Mouse (Mus musculus): ENCODE measurements at regions not wholly inside any gene's neighbourhood (a gene's known extent, or its start where the extent isn't known, plus 50 kb on each side); places are given as distances from the start of the nearest gene placed in this dataset.
A peak's percentile ranks its signal among the peaks of the same experiment; 100 is the strongest.
"Not testable (repeated sequence)": the region's sequence is repeated elsewhere in the genome, so short reads cannot be mapped to it uniquely, and the experiment has no call there.

- Histone ChIP-seq H3K4me3 (no peak overlapping the region), H3K9ac (no peak overlapping the region), H3K27ac (no peak overlapping the region), H3K9me3 (no peaks in the 10 kb centered on the region), H3K27me3 (no peaks in the 10 kb centered on the region), H3K4me1 (peaks cover 7% of the 10 kb centered on the region), H3K36me3 (no peaks in the 10 kb centered on the region), H3K4me2 (no peak overlapping the region)
- ATAC-seq (ENCODE audit: insufficient number of reproducible peaks, low FRiP score, low TSS enrichment, low read depth): no peak
- 52% methylated on average over 7 of the region's 7 CpGs for WGBS
Measured at GRCm38 (mm10) chr19:32978037-32978745, 220.9 kb downstream of the Pten start.

GRCm38 (mm10) chr19:32980142-32980541 is 222.8 kb downstream of the Pten start:
- Histone ChIP-seq H3K4me2 (no peak overlapping the region), H3K36me3 (no peaks in the 10 kb centered on the region), H3K27ac (no peak overlapping the region), H3K9me3 (no peaks in the 10 kb centered on the region), H3K4me3 (no peak overlapping the region), H3K4me1 (peaks cover 3% of the 10 kb centered on the region; the same call in 1 of the 2 replicates), H3K9ac (no peak overlapping the region), H3K27me3 (no peaks in the 10 kb centered on the region)
- 75% methylated on average over 5 of the region's 5 CpGs for WGBS
- no peak for ATAC-seq (ENCODE audit: insufficient number of reproducible peaks, low FRiP score, low TSS enrichment, low read depth)

GRCm38 (mm10) chr19:32988713-32989112 is 231.4 kb downstream of the Pten start:
- Histone ChIP-seq H3K27ac (no peak overlapping the region), H3K9me3 (no peaks in the 10 kb centered on the region), H3K4me3 (no peak overlapping the region), H3K36me3 (no peaks in the 10 kb centered on the region), H3K9ac (no peak overlapping the region), H3K27me3 (no peaks in the 10 kb centered on the region), H3K4me2 (no peak overlapping the region), H3K4me1 (no peaks in the 10 kb centered on the region)
- no peak for ATAC-seq (ENCODE audit: insufficient number of reproducible peaks, low FRiP score, low TSS enrichment, low read depth)
- WGBS: 76% methylated on average over 5 of the region's 5 CpGs

DNA sequence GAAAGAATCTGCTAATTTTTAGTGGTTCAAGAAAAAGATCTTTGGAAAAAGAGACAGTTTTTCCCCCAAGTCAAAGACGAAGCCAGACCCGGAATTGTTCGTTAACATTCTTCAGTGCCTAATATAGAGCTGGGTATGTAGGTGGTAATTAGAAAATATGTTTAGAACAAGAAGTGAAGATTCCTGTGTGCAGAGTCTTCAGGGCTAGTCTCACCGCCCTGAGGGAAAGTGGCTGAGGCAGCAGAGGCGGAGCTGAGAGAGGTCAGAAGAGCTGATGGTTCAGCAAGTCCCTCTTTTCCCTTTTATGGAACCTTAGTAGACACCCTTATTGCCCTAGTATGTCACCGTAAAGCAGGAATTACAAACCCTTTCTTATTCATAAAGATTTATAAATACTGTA is 232.0 kb downstream of the Pten start:
- Histone ChIP-seq H3K27ac (no peak overlapping the region), H3K36me3 (no peaks in the 10 kb centered on the region), H3K27me3 (no peaks in the 10 kb centered on the region), H3K4me2 (no peak overlapping the region), H3K9me3 (no peaks in the 10 kb centered on the region), H3K9ac (no peak overlapping the region), H3K4me3 (no peak overlapping the region), H3K4me1 (no peaks in the 10 kb centered on the region)
- ATAC-seq (ENCODE audit: insufficient number of reproducible peaks, low FRiP score, low TSS enrichment, low read depth): no peak
- WGBS: 62% methylated on average over 6 of the region's 6 CpGs

DNA sequence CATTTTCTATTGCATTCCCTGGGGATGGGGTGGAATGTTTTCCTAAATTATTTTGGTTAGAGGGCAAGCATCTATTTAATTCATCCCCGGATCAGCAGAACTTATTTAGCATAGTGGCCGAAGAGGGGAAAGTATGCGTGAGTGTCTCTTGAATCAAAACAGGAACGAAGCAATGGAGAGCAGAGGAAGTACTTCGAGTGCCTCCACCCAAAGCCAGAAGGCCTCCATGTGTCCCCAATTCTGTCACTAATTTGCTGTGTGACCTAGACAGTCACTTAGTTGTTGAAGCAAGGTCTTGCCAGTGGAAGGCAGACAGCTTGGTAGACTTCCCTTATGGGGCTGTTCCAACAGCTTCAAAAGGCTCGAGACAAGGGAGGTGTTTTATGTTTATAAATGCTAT is 233.3 kb downstream of the Pten start:
- no peak overlapping the region for H3K4me2 ChIP-seq
- no peak overlapping the region for H3K9ac ChIP-seq
- no peaks in the 10 kb centered on the region for H3K4me1 ChIP-seq
- 76% methylated on average over 6 of the region's 6 CpGs for WGBS
- H3K4me3 ChIP-seq: no peak overlapping the region
- no peaks in the 10 kb centered on the region for H3K36me3 ChIP-seq
- ATAC-seq (ENCODE audit: insufficient number of reproducible peaks, low FRiP score, low TSS enrichment, low read depth): no peak
- no peak overlapping the region for H3K27ac ChIP-seq
- H3K27me3 ChIP-seq: no peaks in the 10 kb centered on the region
- H3K9me3 ChIP-seq: no peaks in the 10 kb centered on the region

GRCm38 (mm10) chr19:32998576-32999170 is 241.4 kb downstream of the Pten start:
- Histone ChIP-seq H3K4me1 (no peaks in the 10 kb centered on the region), H3K9me3 (no peaks in the 10 kb centered on the region), H3K4me2 (no peak overlapping the region), H3K4me3 (no peak overlapping the region), H3K27ac (no peak overlapping the region), H3K9ac (no peak overlapping the region), H3K36me3 (no peaks in the 10 kb centered on the region), H3K27me3 (peaks cover 6% of the 10 kb centered on the region; the same call in 1 of the 2 replicates)
- 53% methylated on average over 2 of the region's 3 CpGs for WGBS
- no peak for ATAC-seq (ENCODE audit: insufficient number of reproducible peaks, low FRiP score, low TSS enrichment, low read depth)

GRCm38 (mm10) chr19:33007582-33007981 is 250.3 kb downstream of the Pten start:
- no peaks in the 10 kb centered on the region for H3K36me3 ChIP-seq
- no peaks in the 10 kb centered on the region for H3K4me1 ChIP-seq
- no peak for ATAC-seq (ENCODE audit: insufficient number of reproducible peaks, low FRiP score, low TSS enrichment, low read depth)
- no peak overlapping the region for H3K27ac ChIP-seq
- no peaks in the 10 kb centered on the region for H3K27me3 ChIP-seq
- 88% methylated on average over 8 of the region's 8 CpGs for WGBS
- H3K9me3 ChIP-seq: no peaks in the 10 kb centered on the region
- no peak overlapping the region for H3K4me2 ChIP-seq
- no peak overlapping the region for H3K4me3 ChIP-seq
- no peak overlapping the region for H3K9ac ChIP-seq

- H3K4me3 ChIP-seq: no peak overlapping the region
- no peaks in the 10 kb centered on the region for H3K27me3 ChIP-seq
- no peaks in the 10 kb centered on the region for H3K9me3 ChIP-seq
- no peaks in the 10 kb centered on the region for H3K4me1 ChIP-seq
- WGBS: 81% methylated on average over 4 of the region's 4 CpGs
- no peak overlapping the region for H3K9ac ChIP-seq
- H3K36me3 ChIP-seq: no peaks in the 10 kb centered on the region
- no peak overlapping the region for H3K4me2 ChIP-seq
- ATAC-seq (ENCODE audit: insufficient number of reproducible peaks, low FRiP score, low TSS enrichment, low read depth): no peak
- no peak overlapping the region for H3K27ac ChIP-seq
Measured at GRCm38 (mm10) chr19:33008076-33008475, 250.8 kb downstream of the Pten start.

- Histone ChIP-seq H3K4me2 (no peak overlapping the region), H3K4me3 (no peak overlapping the region), H3K36me3 (no peaks in the 10 kb centered on the region), H3K9me3 (no peaks in the 10 kb centered on the region), H3K27ac (no peak overlapping the region), H3K4me1 (no peaks in the 10 kb centered on the region), H3K27me3 (no peaks in the 10 kb centered on the region), H3K9ac (no peak overlapping the region)
- WGBS: 84% methylated on average over 1 of the region's 1 CpGs
- ATAC-seq (ENCODE audit: insufficient number of reproducible peaks, low FRiP score, low TSS enrichment, low read depth): no peak
Measured at GRCm38 (mm10) chr19:33008794-33009193, 251.5 kb downstream of the Pten start.

DNA sequence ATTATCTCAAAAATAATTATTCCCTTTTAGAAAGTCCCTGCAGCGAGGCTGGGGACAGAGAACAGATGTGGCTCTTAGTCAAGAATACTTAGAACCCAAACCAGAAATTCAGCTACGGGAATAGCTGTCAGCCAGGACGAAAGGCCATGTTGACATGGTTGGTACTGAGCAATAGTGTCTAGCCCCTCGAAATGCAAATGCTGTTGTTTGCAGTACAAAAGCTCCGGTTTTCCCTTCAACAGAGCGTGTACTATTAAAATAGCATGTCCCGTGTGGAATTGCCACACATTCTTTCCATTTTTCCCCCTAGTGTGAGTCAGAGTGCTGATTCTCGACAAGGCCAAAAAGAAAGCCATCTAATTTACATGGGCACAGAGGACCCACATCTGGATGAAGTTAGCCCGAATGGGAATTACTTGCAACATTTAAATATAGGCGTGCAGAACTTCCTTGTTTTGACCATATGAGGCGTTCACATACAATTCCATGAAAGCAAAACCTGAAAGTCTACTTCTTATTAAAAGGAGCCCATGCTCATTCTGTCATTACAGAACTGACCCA is 253.7 kb downstream of the Pten start:
- ATAC-seq (ENCODE audit: insufficient number of reproducible peaks, low FRiP score, low TSS enrichment, low read depth): no peak; the same call in 1 of the 2 replicates
- H3K4me2 ChIP-seq: no peak overlapping the region
- H3K27ac ChIP-seq: 0 out of 2 replicates have a peak overlapping the region, but pooled peaks have one; percentile 57

DNA sequence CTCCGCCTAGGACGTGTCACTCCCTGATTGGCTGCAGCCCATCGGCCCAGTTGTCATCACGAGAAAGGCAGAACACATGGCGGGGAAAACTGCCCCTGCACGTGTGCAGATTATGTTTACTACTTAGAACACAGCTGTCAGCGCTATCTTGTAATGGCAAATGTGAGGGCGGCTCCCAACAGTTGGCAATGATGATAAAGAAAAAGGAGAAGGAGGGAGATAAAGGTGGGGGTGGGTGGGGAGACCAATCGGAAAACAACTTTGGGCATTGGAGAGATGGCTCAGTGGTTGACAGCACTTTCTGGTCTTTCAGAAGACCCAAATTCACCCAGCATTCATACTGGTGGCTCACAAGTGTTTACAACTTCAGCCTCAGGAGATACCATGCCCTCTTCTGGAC is 257.6 kb downstream of the Pten start:
- not testable (repeated sequence) for H3K27me3 ChIP-seq; H3K36me3 ChIP-seq; H3K9me3 ChIP-seq; H3K27ac ChIP-seq; H3K4me3 ChIP-seq; ATAC-seq (ENCODE audit: insufficient number of reproducible peaks, low FRiP score, low TSS enrichment, low read depth); H3K4me2 ChIP-seq; H3K9ac ChIP-seq; H3K4me1 ChIP-seq
- 87% methylated on average over 9 of the region's 9 CpGs for WGBS

More for the DNA sequence above, 253.7 kb downstream of the Pten start:
- no peaks in the 10 kb centered on the region for H3K27me3 ChIP-seq
- no peaks in the 10 kb centered on the region for H3K9me3 ChIP-seq
- no peaks in the 10 kb centered on the region for H3K4me1 ChIP-seq
- 52% methylated on average over 11 of the region's 11 CpGs for WGBS
- H3K9ac ChIP-seq: no peak overlapping the region
- H3K4me3 ChIP-seq: no peak overlapping the region
- no peaks in the 10 kb centered on the region for H3K36me3 ChIP-seq

DNA sequence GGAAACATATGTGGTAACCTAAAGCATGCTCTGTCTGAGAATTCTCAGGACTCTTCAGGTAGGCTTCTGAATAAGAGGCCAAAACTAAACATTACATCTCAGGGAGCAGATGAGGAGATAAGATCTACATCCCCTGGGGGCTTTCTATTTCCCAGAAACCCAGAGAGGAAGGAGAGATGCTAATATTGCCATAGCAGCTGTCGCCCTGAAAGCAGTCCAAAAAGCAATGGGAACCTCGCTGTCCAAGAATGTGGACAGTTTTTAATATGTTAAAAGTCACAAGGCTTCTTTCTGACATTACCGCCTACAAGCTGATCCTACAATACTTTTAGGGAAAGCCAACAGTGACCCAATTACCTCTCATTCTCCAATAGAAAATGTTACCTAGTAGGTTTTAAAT is 263.9 kb downstream of the Pten start:
- Histone ChIP-seq H3K4me3 (no peak overlapping the region), H3K27me3 (no peaks in the 10 kb centered on the region), H3K4me2 (no peak overlapping the region), H3K9ac (no peak overlapping the region), H3K9me3 (no peaks in the 10 kb centered on the region), H3K27ac (no peak overlapping the region), H3K36me3 (no peaks in the 10 kb centered on the region), H3K4me1 (no peaks in the 10 kb centered on the region)
- WGBS: 66% methylated on average over 3 of the region's 3 CpGs
- no peak for ATAC-seq (ENCODE audit: insufficient number of reproducible peaks, low FRiP score, low TSS enrichment, low read depth)
